Mouse (Mus musculus) thymus, adult 2 months (tissue): ENCODE data around the gene Jph4.

Experiments used
- CTCF ChIP-seq: fragments of 200-500 bp; IDR thresholded peaks from 2 replicates; pipeline ENCODE4 v1.5.1; 2012; ENCODE audit warnings: mild to moderate bottlenecking, control low read depth, low read length, moderate library complexity, borderline replicate concordance; ENCODE audit not compliant: control insufficient read depth, poor library complexity, insufficient read depth; ENCODE audit errors: extremely low read depth
- POLR2A ChIP-seq: fragments of 200-500 bp; IDR thresholded peaks from 2 replicates; pipeline ENCODE4 v1.6.1; 2012; ENCODE audit warnings: mild to moderate bottlenecking, low read length, control low read depth, moderate library complexity; ENCODE audit not compliant: control insufficient read depth, poor library complexity, insufficient read depth; ENCODE audit errors: extremely low read depth

DNA sequence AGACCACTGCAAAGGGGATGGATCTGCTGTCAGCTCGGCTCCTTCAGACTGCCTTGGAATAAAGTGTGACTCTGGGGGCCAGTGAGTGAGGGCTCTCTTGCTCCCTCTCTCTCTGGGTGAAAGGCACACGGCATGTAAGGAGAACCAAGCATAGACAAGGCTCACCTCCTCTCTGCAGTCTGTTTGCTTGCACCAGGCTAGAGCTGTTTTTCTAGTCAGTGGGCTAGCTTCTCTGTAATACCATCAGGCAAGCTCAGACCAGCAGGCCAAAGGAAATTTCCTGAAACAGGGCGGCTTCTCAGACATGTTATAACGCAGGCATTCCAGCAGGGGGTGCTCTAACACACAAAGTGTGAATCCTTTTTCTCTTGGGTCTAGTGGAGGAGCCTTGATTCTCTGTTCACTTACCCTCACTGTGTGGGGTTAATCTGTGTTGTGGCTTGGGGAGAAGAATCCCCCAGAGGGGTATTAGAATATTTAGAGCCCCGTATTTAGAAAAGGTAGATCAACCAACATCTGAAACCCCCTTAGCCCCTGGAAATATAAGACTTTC is 31.7 kb upstream of the Jph4 start:
- no peak for TF ChIP-seq CTCF
- no peak for TF ChIP-seq POLR2A
